Mouse (Mus musculus) macrophage (primary cell): ENCODE data around the gene 1700025C18Rik. TPM values are rescaled to one million over a fixed set of nuclear protein-coding genes. Genes with fewer than 3 reads are reported as not detected.

Experiments
- H3K27ac ChIP-seq: fragments of 350-480 bp; formaldehyde crosslinking; 2 replicates; pipeline ENCODE4 v1.9.0; 2021
- H3K36me3 ChIP-seq: fragments of 350-480 bp; formaldehyde crosslinking; 2 replicates; pipeline ENCODE4 v1.9.0; 2021; ENCODE audit errors: inconsistent target
- H3K4me3 ChIP-seq: fragments of 350-480 bp; formaldehyde crosslinking; 2 replicates; pipeline ENCODE4 v1.9.0; 2021; ENCODE audit errors: inconsistent target
- H3K79me2 ChIP-seq: fragments of 350-480 bp; formaldehyde crosslinking; 2 replicates; pipeline ENCODE4 v1.9.0; 2021; ENCODE audit errors: inconsistent target
- WGBS: methylation state at CpG from one replicate; pipeline ENCODE4 v1.1.7; 2026; ENCODE audit warnings: inconsistent platforms; ENCODE audit not compliant: missing documents; 5-methylcytosine and 5-hydroxymethylcytosine counted together
- polyA plus RNA-seq: library from polyadenylated mRNA; stranded (reverse); fragments of 250-400 nt; gene quantifications from 3 replicates; pipeline ENCODE4 v1.2.4, GENCODE M21; 2018; ENCODE audit warnings: inconsistent platforms

1700025C18Rik gene
- polyA plus RNA-seq, 1 experiment from 2014 or later = not detected

- Histone ChIP-seq H3K27ac (no peak overlapping the region), H3K36me3 (no peaks in the 10 kb centered on the region), H3K4me3 (no peak overlapping the region; the same call in 1 of the 2 replicates), H3K79me2 (peaks cover 42% of the 10 kb centered on the region)
- 69% methylated on average over 5 of the region's 5 CpGs for WGBS
Measured at GRCm38 (mm10) chr2:165035058-165035431, 55.5 kb downstream of the 1700025C18Rik start.

GRCm38 (mm10) chr2:165034131-165035057, 56.2 kb downstream of the 1700025C18Rik start, which contains the start of gene Ncoa5:
Gene Ncoa5, minus strand, starts transcription at chr2:165034867.
- WGBS = under 1% methylated on average over 110 of the region's 111 CpGs
- peaks cover 49% of the 10 kb centered on the region for H3K79me2 ChIP-seq
- H3K27ac ChIP-seq = no peak within 1 kb of the TSS

GRCm38 (mm10) chr2:165033306-165033705, 57.2 kb downstream of the 1700025C18Rik start:
- 78% methylated on average over 6 of the region's 6 CpGs for WGBS
- Histone ChIP-seq H3K4me3 (peak overlapping the region; percentile 51; the same call in 1 of the 2 replicates), H3K36me3 (no peaks in the 10 kb centered on the region), H3K79me2 (peaks cover 60% of the 10 kb centered on the region), H3K27ac (no peak overlapping the region)

More at GRCm38 (mm10) chr2:165034131-165035057, 56.2 kb downstream of the 1700025C18Rik start, which contains the start of gene Ncoa5:
- peak within 1 kb of the TSS; percentile 51 for H3K4me3 ChIP-seq
- no peaks in the 10 kb centered on the region for H3K36me3 ChIP-seq

GRCm38 (mm10) chr2:165032533-165032932, 58.0 kb downstream of the 1700025C18Rik start:
- H3K36me3 ChIP-seq = no peaks in the 10 kb centered on the region
- H3K79me2 ChIP-seq = peaks cover 67% of the 10 kb centered on the region
- H3K27ac ChIP-seq = no peak overlapping the region
- H3K4me3 ChIP-seq = no peak overlapping the region
- WGBS = 87% methylated on average over 3 of the region's 3 CpGs

Other genes with a start within 250 kb of the 1700025C18Rik start
- gene Pltp, start 233.0 kb downstream of the 1700025C18Rik start, polyA plus RNA-seq = 538 to 865 TPM (median 584 TPM) in 3 replicates
- gene Pcif1, start 211.4 kb downstream of the 1700025C18Rik start, polyA plus RNA-seq = 14.5 to 26.1 TPM (median 19.1 TPM) in 3 replicates
- gene Zfp335, start 179.0 kb downstream of the 1700025C18Rik start, polyA plus RNA-seq = 6.8 to 9.1 TPM (median 7.0 TPM) in 3 replicates
- gene Mmp9, start 150.0 kb downstream of the 1700025C18Rik start, polyA plus RNA-seq = 0.22 to 2.2 TPM (median 0.77 TPM) in 3 replicates
- not detected in 3 replicates for gene Slc12a5, start 129.9 kb downstream of the 1700025C18Rik start, polyA plus RNA-seq
- 20.5 to 27.6 TPM (median 25.1 TPM) in 3 replicates for gene Ncoa5, start 55.9 kb downstream of the 1700025C18Rik start, polyA plus RNA-seq
- 6.5 to 14.8 TPM (median 7.5 TPM) in 3 replicates for gene Cd40, start 35.1 kb downstream of the 1700025C18Rik start, polyA plus RNA-seq
- not detected in 3 replicates for gene Cdh22, start 144.1 kb upstream of the 1700025C18Rik start, polyA plus RNA-seq
- gene Slc35c2, start 197.1 kb upstream of the 1700025C18Rik start, polyA plus RNA-seq = 29.3 to 58.1 TPM (median 53.2 TPM) in 3 replicates
- gene Elmo2, start 235.7 kb upstream of the 1700025C18Rik start, polyA plus RNA-seq = 29.3 to 43.5 TPM (median 39.1 TPM) in 3 replicates